Mouse (Mus musculus): ENCODE measurements around the gene Clip1.

- TF ChIP-seq CTCF (IDR thresholded peaks at IDR 0.05; ENCODE audit: insufficient read depth, low read length) (no peak), POLR2A (IDR thresholded peaks at IDR 0.05; ENCODE audit: borderline replicate concordance, extremely low read depth, low read depth, low read length) (no peak)
Measured at GRCm38 (mm10) chr5:123657651-123658050, 26.8 kb downstream of the Clip1 start.
